Mouse (Mus musculus) bone marrow macrophage, adult 2 months (primary cell): Measurements from ENCODE around the gene Trim2. TPM values are rescaled to one million over a fixed set of nuclear protein-coding genes. Genes with fewer than 3 reads are reported as not detected.

Experiments
- H3K27ac ChIP-seq: 2 replicates; pipeline ENCODE4 v1.5.1; 2012; ENCODE audit warnings: low read depth, low read length; ENCODE audit not compliant: insufficient read depth
- H3K4me1 ChIP-seq: 2 replicates; pipeline ENCODE4 v1.6.1; 2012; ENCODE audit warnings: low read length; ENCODE audit not compliant: control insufficient read depth, insufficient read depth
- H3K4me3 ChIP-seq: 2 replicates; pipeline ENCODE4 v1.5.1; 2012; ENCODE audit warnings: mild to moderate bottlenecking, low read length, moderate library complexity; ENCODE audit not compliant: insufficient read depth
- CTCF ChIP-seq: IDR thresholded peaks from 2 replicates; pipeline ENCODE4 v1.5.1; 2012; ENCODE audit warnings: low read depth, mild to moderate bottlenecking, low read length, moderate library complexity
- POLR2A ChIP-seq: IDR thresholded peaks from 2 replicates; pipeline ENCODE4 v1.6.1; 2012; ENCODE audit warnings: mild to moderate bottlenecking, low read depth, low read length, borderline replicate concordance
- polyA plus RNA-seq: library from polyadenylated mRNA; stranded (reverse); fragments of >200 nt; gene quantifications from 2 replicates; pipeline ENCODE4 v1.2.4, GENCODE M21; 2012; ENCODE audit not compliant: missing spikeins, insufficient read depth, insufficient read length

Gene Trim2
- polyA plus RNA-seq, 1 experiment, result 2.0 TPM

GRCm38 (mm10) chr3:84305010-84305692 is 1.5 kb downstream of the Trim2 start:
- no peaks in the 10 kb centered on the region for H3K4me1 ChIP-seq
- TF ChIP-seq POLR2A (no peak), CTCF (no peak)
- peak overlapping the region; percentile 13 for H3K4me3 ChIP-seq
- H3K27ac ChIP-seq, result no peak overlapping the region

- Histone ChIP-seq H3K4me1 (no peaks in the 10 kb centered on the region), H3K4me3 (peak overlapping the region; percentile 13), H3K27ac (no peak overlapping the region)
- no peak for TF ChIP-seq POLR2A
- TF ChIP-seq CTCF, result no peak
Observed at GRCm38 (mm10) chr3:84304339-84305009, 2.2 kb downstream of the Trim2 start.

GRCm38 (mm10) chr3:84303395-84303949 is 3.2 kb downstream of the Trim2 start:
- TF ChIP-seq POLR2A (no peak), CTCF (no peak)
- Histone ChIP-seq H3K4me3 (no peak overlapping the region), H3K27ac (no peak overlapping the region), H3K4me1 (no peaks in the 10 kb centered on the region)

GRCm38 (mm10) chr3:84302273-84302672 is 4.4 kb downstream of the Trim2 start:
- no peak overlapping the region for H3K4me3 ChIP-seq
- TF ChIP-seq CTCF, result peak; percentile 36; the same call in 1 of the 2 replicates
- TF ChIP-seq POLR2A, result no peak
- no peak overlapping the region for H3K27ac ChIP-seq
- no peaks in the 10 kb centered on the region for H3K4me1 ChIP-seq

- Histone ChIP-seq H3K27ac (no peak overlapping the region), H3K4me3 (no peak overlapping the region), H3K4me1 (no peaks in the 10 kb centered on the region)
- TF ChIP-seq POLR2A (no peak), CTCF (no peak)
Observed at GRCm38 (mm10) chr3:84301674-84302073, 5.0 kb downstream of the Trim2 start.

- no peak overlapping the region for H3K4me3 ChIP-seq
Observed at GRCm38 (mm10) chr3:84298186-84298585, 8.5 kb downstream of the Trim2 start.

GRCm38 (mm10) chr3:84296676-84297075 is 10.0 kb downstream of the Trim2 start:
- TF ChIP-seq CTCF (no peak), POLR2A (no peak)
- H3K4me3 ChIP-seq, result no peak overlapping the region
- H3K4me1 ChIP-seq, result peaks cover 4% of the 10 kb centered on the region; the same call in 1 of the 2 replicates
- H3K27ac ChIP-seq, result no peak overlapping the region

More at GRCm38 (mm10) chr3:84298186-84298585, 8.5 kb downstream of the Trim2 start:
- H3K27ac ChIP-seq, result no peak overlapping the region
- no peaks in the 10 kb centered on the region for H3K4me1 ChIP-seq
- no peak for TF ChIP-seq POLR2A
- no peak for TF ChIP-seq CTCF

GRCm38 (mm10) chr3:84294734-84295133 is 11.9 kb downstream of the Trim2 start:
- Histone ChIP-seq H3K4me3 (no peak overlapping the region), H3K27ac (no peak overlapping the region)
- no peak for TF ChIP-seq POLR2A
- no peak for TF ChIP-seq CTCF

GRCm38 (mm10) chr3:84293666-84294595 is 12.7 kb downstream of the Trim2 start:
- no peak for TF ChIP-seq POLR2A
- no peak for TF ChIP-seq CTCF
- Histone ChIP-seq H3K4me3 (no peak overlapping the region), H3K4me1 (peaks cover 7% of the 10 kb centered on the region), H3K27ac (no peak overlapping the region)

More at GRCm38 (mm10) chr3:84294734-84295133, 11.9 kb downstream of the Trim2 start:
- peaks cover 7% of the 10 kb centered on the region for H3K4me1 ChIP-seq

GRCm38 (mm10) chr3:84292238-84292637 is 14.4 kb downstream of the Trim2 start:
- H3K4me3 ChIP-seq, result no peak overlapping the region
- peaks cover 7% of the 10 kb centered on the region for H3K4me1 ChIP-seq
- no peak overlapping the region for H3K27ac ChIP-seq
- TF ChIP-seq CTCF (no peak), POLR2A (no peak)
